Mouse (Mus musculus) left cerebral cortex, adult 6 months (tissue): Measurements from ENCODE around the gene Lrit3. TPM values are rescaled to one million over a fixed set of nuclear protein-coding genes. Genes with fewer than 3 reads are reported as not detected.

Experiments used
- long read RNA-seq, 2 experiments: library from polyadenylated mRNA; unstranded; transcript quantifications; one replicate each; pipeline ENCODE4 v2.0.0; 2019 to 2020
- polyA plus RNA-seq: library from polyadenylated mRNA; unstranded; fragments of <200 nt; fragmentation: Nextera tagmentation; gene quantifications from 2 replicates; pipeline ENCODE4 v1.2.3, GENCODE M21; 2021

The Lrit3 gene
- polyA plus RNA-seq: not detected in 2 replicates
- long read RNA-seq, experiment 1: 0 reads
- long read RNA-seq, experiment 2: 0 reads

GRCm38 (mm10) chr3:129803765-129804164 lies at the start of gene Lrit3:
Gene Lrit3, minus strand, starts transcription at chr3:129804030.

DNA sequence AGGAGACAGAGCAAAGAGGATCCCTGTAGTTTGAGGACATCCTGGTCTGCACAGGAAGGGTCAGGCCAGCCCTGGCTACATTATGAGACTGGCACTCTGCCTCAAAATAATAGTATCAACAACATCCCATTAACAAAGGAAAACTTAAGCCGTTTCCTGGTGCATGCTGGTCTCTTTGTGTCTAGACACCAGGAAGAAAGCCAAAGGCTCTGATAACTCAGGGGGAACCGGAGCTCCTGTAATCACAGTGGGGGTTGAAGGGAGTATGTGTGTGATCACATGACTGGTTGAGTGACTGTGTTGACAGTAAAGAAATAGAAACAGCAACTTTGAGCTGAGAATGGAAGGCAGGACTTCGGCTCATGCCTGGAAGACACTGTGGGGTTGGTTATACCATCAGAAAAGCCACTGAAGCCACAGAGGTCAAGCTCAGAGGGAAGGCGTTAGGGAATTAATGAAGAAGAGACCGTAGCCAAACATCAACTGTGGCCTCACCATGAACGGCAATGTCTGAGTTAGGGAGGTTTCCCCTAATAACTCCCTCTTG lies 31.6 kb upstream of the Lrit3 start, which contains the start of gene Cfi:
TSS of gene Cfi (plus strand) at position 497 of the 547 bp plus-strand sequence.

GRCm38 (mm10) chr3:129831035-129831568 lies 27.3 kb upstream of the Lrit3 start, which contains the start of gene Gar1:
Gene Gar1, minus strand, starts transcription at chr3:129831396.

GRCm38 (mm10) chr3:129822206-129822775 lies 18.5 kb upstream of the Lrit3 start, which contains the start of gene Rrh:
Gene Rrh, minus strand, starts transcription at chr3:129822587.

GRCm38 (mm10) chr3:129754650-129755604 lies 48.9 kb downstream of the Lrit3 start, which contains the start of gene Egf:
Gene Egf, minus strand, starts transcription at chr3:129755316.

Other genes with a start within 250 kb of the Lrit3 start
- 0.32 and 0.43 TPM in 2 replicates for gene Egf, start 48.7 kb downstream of the Lrit3 start, polyA plus RNA-seq
- gene Rrh, start 18.6 kb upstream of the Lrit3 start, polyA plus RNA-seq: not detected in 2 replicates
- 6.9 and 15.4 TPM in 2 replicates for gene Gar1, start 27.4 kb upstream of the Lrit3 start, polyA plus RNA-seq
- not detected in 2 replicates for gene Cfi, start 31.9 kb upstream of the Lrit3 start, polyA plus RNA-seq
- 10.7 and 43.3 TPM in 2 replicates for gene Pla2g12a, start 74.6 kb upstream of the Lrit3 start, polyA plus RNA-seq
- gene Casp6, start 97.4 kb upstream of the Lrit3 start, polyA plus RNA-seq: 6.3 and 7.0 TPM in 2 replicates
- 3.7 and 4.3 TPM in 2 replicates for gene Mcub, start 166.2 kb upstream of the Lrit3 start, polyA plus RNA-seq